Mouse (Mus musculus): ENCODE results near the gene Myt1l. TPM values are rescaled to one million over a fixed set of nuclear protein-coding genes. Genes with fewer than 3 reads are reported as not detected.
A peak's percentile ranks its signal among the peaks of the same experiment; 100 is the strongest.

Gene Myt1l
- polyA plus RNA-seq, 1 experiment from 2014 or later = 1.9 TPM

- H3K27me3 ChIP-seq (ENCODE audit: control insufficient read depth, insufficient read depth, low read length) = no peaks in the 10 kb centered on the region
- no peak overlapping the region for H3K9ac ChIP-seq (ENCODE audit: low read length)
- no peak overlapping the region for H3K4me3 ChIP-seq (replicated peaks; ENCODE audit: low read length)
- peaks cover 34% of the 10 kb centered on the region for H3K4me1 ChIP-seq (ENCODE audit: control insufficient read depth, insufficient read depth, low read length)
- H3K36me3 ChIP-seq (ENCODE audit: control insufficient read depth, insufficient read depth, low read length) = no peaks in the 10 kb centered on the region
- H3K4me2 ChIP-seq (ENCODE audit: low read depth, low read length) = no peak overlapping the region
- peak overlapping the region; percentile 42 for H3K27ac ChIP-seq (ENCODE audit: low read length)
- WGBS = 39% methylated on average over 6 of the region's 6 CpGs
- no peaks in the 10 kb centered on the region for H3K9me3 ChIP-seq (replicated peaks; ENCODE audit: control insufficient read depth, low read length)
- peak; percentile 55 for ATAC-seq (ENCODE audit: insufficient read depth, low FRiP score)
Measured at GRCm38 (mm10) chr12:29952102-29952501, 423.9 kb downstream of the Myt1l start.

- peaks cover 34% of the 10 kb centered on the region for H3K4me1 ChIP-seq (ENCODE audit: control insufficient read depth, insufficient read depth, low read length)
- no peaks in the 10 kb centered on the region for H3K36me3 ChIP-seq (ENCODE audit: control insufficient read depth, insufficient read depth, low read length)
- H3K27ac ChIP-seq (ENCODE audit: low read length) = peak overlapping the region; percentile 51
- WGBS = 55% methylated on average over 11 of the region's 11 CpGs
- ATAC-seq (ENCODE audit: insufficient read depth, low FRiP score) = no peak
- no peak overlapping the region for H3K4me2 ChIP-seq (ENCODE audit: low read depth, low read length)
- no peaks in the 10 kb centered on the region for H3K27me3 ChIP-seq (ENCODE audit: control insufficient read depth, insufficient read depth, low read length)
- H3K9me3 ChIP-seq (replicated peaks; ENCODE audit: control insufficient read depth, low read length) = no peaks in the 10 kb centered on the region
- H3K9ac ChIP-seq (ENCODE audit: low read length) = no peak overlapping the region
- H3K4me3 ChIP-seq (replicated peaks; ENCODE audit: low read length) = no peak overlapping the region
Measured at GRCm38 (mm10) chr12:29953999-29954398, 425.8 kb downstream of the Myt1l start.

GRCm38 (mm10) chr12:29954464-29954863 lies 426.3 kb downstream of the Myt1l start:
- Histone ChIP-seq H3K4me3 (replicated peaks; ENCODE audit: low read length) (no peak overlapping the region), H3K9ac (ENCODE audit: low read length) (no peak overlapping the region), H3K36me3 (ENCODE audit: control insufficient read depth, insufficient read depth, low read length) (no peaks in the 10 kb centered on the region), H3K4me1 (ENCODE audit: control insufficient read depth, insufficient read depth, low read length) (peaks cover 34% of the 10 kb centered on the region), H3K9me3 (replicated peaks; ENCODE audit: control insufficient read depth, low read length) (no peaks in the 10 kb centered on the region), H3K27ac (ENCODE audit: low read length) (peak overlapping the region; percentile 51; the same call in 1 of the 2 replicates), H3K27me3 (ENCODE audit: control insufficient read depth, insufficient read depth, low read length) (no peaks in the 10 kb centered on the region), H3K4me2 (ENCODE audit: low read depth, low read length) (no peak overlapping the region)
- WGBS = 68% methylated on average over 3 of the region's 3 CpGs
- no peak for ATAC-seq (ENCODE audit: insufficient read depth, low FRiP score)

GRCm38 (mm10) chr12:29956969-29957368 lies 428.8 kb downstream of the Myt1l start:
- Histone ChIP-seq H3K9ac (ENCODE audit: low read length) (no peak overlapping the region), H3K27ac (ENCODE audit: low read length) (no peak overlapping the region), H3K9me3 (replicated peaks; ENCODE audit: control insufficient read depth, low read length) (no peaks in the 10 kb centered on the region), H3K4me2 (ENCODE audit: low read depth, low read length) (no peak overlapping the region), H3K4me1 (ENCODE audit: control insufficient read depth, insufficient read depth, low read length) (peaks cover 31% of the 10 kb centered on the region), H3K27me3 (ENCODE audit: control insufficient read depth, insufficient read depth, low read length) (no peaks in the 10 kb centered on the region), H3K36me3 (ENCODE audit: control insufficient read depth, insufficient read depth, low read length) (no peaks in the 10 kb centered on the region), H3K4me3 (replicated peaks; ENCODE audit: low read length) (no peak overlapping the region)
- WGBS = 79% methylated on average over 12 of the region's 12 CpGs
- ATAC-seq (ENCODE audit: insufficient read depth, low FRiP score) = no peak

GRCm38 (mm10) chr12:29958637-29959036 lies 430.5 kb downstream of the Myt1l start:
- H3K27me3 ChIP-seq (ENCODE audit: control insufficient read depth, insufficient read depth, low read length) = no peaks in the 10 kb centered on the region
- no peak overlapping the region for H3K4me3 ChIP-seq (replicated peaks; ENCODE audit: low read length)
- H3K36me3 ChIP-seq (ENCODE audit: control insufficient read depth, insufficient read depth, low read length) = no peaks in the 10 kb centered on the region
- H3K4me2 ChIP-seq (ENCODE audit: low read depth, low read length) = no peak overlapping the region
- no peaks in the 10 kb centered on the region for H3K9me3 ChIP-seq (replicated peaks; ENCODE audit: control insufficient read depth, low read length)
- WGBS = 75% methylated on average over 5 of the region's 5 CpGs
- H3K27ac ChIP-seq (ENCODE audit: low read length) = no peak overlapping the region
- H3K4me1 ChIP-seq (ENCODE audit: control insufficient read depth, insufficient read depth, low read length) = peaks cover 18% of the 10 kb centered on the region
- ATAC-seq (ENCODE audit: insufficient read depth, low FRiP score) = no peak
- no peak overlapping the region for H3K9ac ChIP-seq (ENCODE audit: low read length)

- 65% methylated on average over 1 of the region's 1 CpGs for WGBS
Measured at GRCm38 (mm10) chr12:29961041-29961440, 432.9 kb downstream of the Myt1l start.

GRCm38 (mm10) chr12:29965016-29965415 lies 436.8 kb downstream of the Myt1l start:
- no peak overlapping the region for H3K4me2 ChIP-seq (ENCODE audit: low read depth, low read length)
- ATAC-seq (ENCODE audit: insufficient read depth, low FRiP score) = no peak
- WGBS = 76% methylated on average over 6 of the region's 6 CpGs
- H3K4me3 ChIP-seq (replicated peaks; ENCODE audit: low read length) = no peak overlapping the region
- H3K4me1 ChIP-seq (ENCODE audit: control insufficient read depth, insufficient read depth, low read length) = peaks cover 12% of the 10 kb centered on the region
- H3K27ac ChIP-seq (ENCODE audit: low read length) = no peak overlapping the region
- H3K9me3 ChIP-seq (replicated peaks; ENCODE audit: control insufficient read depth, low read length) = no peaks in the 10 kb centered on the region
- no peak overlapping the region for H3K9ac ChIP-seq (ENCODE audit: low read length)
- no peaks in the 10 kb centered on the region for H3K36me3 ChIP-seq (ENCODE audit: control insufficient read depth, insufficient read depth, low read length)
- H3K27me3 ChIP-seq (ENCODE audit: control insufficient read depth, insufficient read depth, low read length) = no peaks in the 10 kb centered on the region

More at GRCm38 (mm10) chr12:29961041-29961440, 432.9 kb downstream of the Myt1l start:
- Histone ChIP-seq H3K4me2 (ENCODE audit: low read depth, low read length) (no peak overlapping the region), H3K9me3 (replicated peaks; ENCODE audit: control insufficient read depth, low read length) (no peaks in the 10 kb centered on the region), H3K27ac (ENCODE audit: low read length) (no peak overlapping the region), H3K9ac (ENCODE audit: low read length) (no peak overlapping the region), H3K4me1 (ENCODE audit: control insufficient read depth, insufficient read depth, low read length) (peaks cover 9% of the 10 kb centered on the region), H3K27me3 (ENCODE audit: control insufficient read depth, insufficient read depth, low read length) (no peaks in the 10 kb centered on the region), H3K4me3 (replicated peaks; ENCODE audit: low read length) (no peak overlapping the region), H3K36me3 (ENCODE audit: control insufficient read depth, insufficient read depth, low read length) (no peaks in the 10 kb centered on the region)
- no peak for ATAC-seq (ENCODE audit: insufficient read depth, low FRiP score)

GRCm38 (mm10) chr12:29971795-29972464 lies 443.7 kb downstream of the Myt1l start:
- no peaks in the 10 kb centered on the region for H3K9me3 ChIP-seq (replicated peaks; ENCODE audit: control insufficient read depth, low read length)
- H3K36me3 ChIP-seq (ENCODE audit: control insufficient read depth, insufficient read depth, low read length) = no peaks in the 10 kb centered on the region
- ATAC-seq (ENCODE audit: insufficient read depth, low FRiP score) = no peak
- H3K9ac ChIP-seq (ENCODE audit: low read length) = no peak overlapping the region
- no peak overlapping the region for H3K27ac ChIP-seq (ENCODE audit: low read length)
- WGBS = 72% methylated on average over 7 of the region's 7 CpGs
- H3K4me3 ChIP-seq (replicated peaks; ENCODE audit: low read length) = no peak overlapping the region
- H3K27me3 ChIP-seq (ENCODE audit: control insufficient read depth, insufficient read depth, low read length) = no peaks in the 10 kb centered on the region
- peaks cover 9% of the 10 kb centered on the region; the same call in 1 of the 2 replicates for H3K4me1 ChIP-seq (ENCODE audit: control insufficient read depth, insufficient read depth, low read length)
- no peak overlapping the region for H3K4me2 ChIP-seq (ENCODE audit: low read depth, low read length)

GRCm38 (mm10) chr12:29972533-29972932 lies 444.3 kb downstream of the Myt1l start:
- no peak for ATAC-seq (ENCODE audit: insufficient read depth, low FRiP score)

More at GRCm38 (mm10) chr12:29972533-29972932, 444.3 kb downstream of the Myt1l start:
- H3K9ac ChIP-seq (ENCODE audit: low read length) = no peak overlapping the region
- no peaks in the 10 kb centered on the region for H3K27me3 ChIP-seq (ENCODE audit: control insufficient read depth, insufficient read depth, low read length)
- H3K27ac ChIP-seq (ENCODE audit: low read length) = no peak overlapping the region
- H3K4me2 ChIP-seq (ENCODE audit: low read depth, low read length) = no peak overlapping the region
- H3K4me3 ChIP-seq (replicated peaks; ENCODE audit: low read length) = no peak overlapping the region
- H3K4me1 ChIP-seq (ENCODE audit: control insufficient read depth, insufficient read depth, low read length) = peaks cover 9% of the 10 kb centered on the region; the same call in 1 of the 2 replicates
- no peaks in the 10 kb centered on the region for H3K9me3 ChIP-seq (replicated peaks; ENCODE audit: control insufficient read depth, low read length)
- WGBS = 56% methylated on average over 6 of the region's 6 CpGs
- H3K36me3 ChIP-seq (ENCODE audit: control insufficient read depth, insufficient read depth, low read length) = no peaks in the 10 kb centered on the region

Measured in stomach, embryonic 16.5 days (tissue).